Mouse (Mus musculus) midbrain, embryonic 12.5 days (tissue): ENCODE data around the gene Rmdn2. TPM values are rescaled to one million over a fixed set of nuclear protein-coding genes. Genes with fewer than 3 reads are reported as not detected.

Source experiments
- ATAC-seq: fragments of 200-750 bp; cut with Nextera tagmentation; 2 replicates; pipeline ENCODE4 v1.8.0; 2017; ENCODE audit warnings: low read depth, moderate TSS enrichment, moderate library complexity; ENCODE audit not compliant: low FRiP score
- H3K27ac ChIP-seq: fragments of 300-500 bp; sonication (generic); replicated peaks from 2 replicates; pipeline ENCODE4 v1.5.1; 2016; ENCODE audit warnings: mild to moderate bottlenecking
- H3K27me3 ChIP-seq: fragments of 300-500 bp; sonication (generic); 2 replicates; pipeline ENCODE4 v1.6.1; 2016; ENCODE audit warnings: mild to moderate bottlenecking
- H3K36me3 ChIP-seq: fragments of 300-500 bp; sonication (generic); 2 replicates; pipeline ENCODE4 v1.6.1; 2016
- H3K4me1 ChIP-seq: fragments of 300-500 bp; sonication (generic); 2 replicates; pipeline ENCODE4 v1.6.1; 2016
- H3K4me2 ChIP-seq: fragments of 300-500 bp; sonication (generic); replicated peaks from 2 replicates; pipeline ENCODE4 v1.6.1; 2016; ENCODE audit warnings: mild to moderate bottlenecking, moderate library complexity
- H3K4me3 ChIP-seq: fragments of 300-500 bp; sonication (generic); 2 replicates; pipeline ENCODE4 v1.5.1; 2016; ENCODE audit warnings: mild to moderate bottlenecking
- H3K9ac ChIP-seq: fragments of 300-500 bp; sonication (generic); replicated peaks from 2 replicates; pipeline ENCODE4 v1.6.1; 2016; ENCODE audit warnings: mild to moderate bottlenecking, moderate library complexity
- H3K9me3 ChIP-seq: fragments of 300-500 bp; sonication (generic); 2 replicates; pipeline ENCODE4 v1.6.1; 2016; ENCODE audit warnings: mild to moderate bottlenecking
- WGBS: fragments of 180-500 bp; shearing (Covaris S2); methylation state at CpG from one replicate; pipeline ENCODE4 v1.1.7; 2016; 5-methylcytosine and 5-hydroxymethylcytosine counted together
- polyA plus RNA-seq: library from polyadenylated mRNA; unstranded; fragments of >200 nt; fragmentation: Nextera tagmentation; extraction: Ambion mirVana; gene quantifications from 2 replicates; pipeline ENCODE4 v1.2.1, GENCODE M21; 2016

Rmdn2 gene
- polyA plus RNA-seq, 1 experiment from 2014 or later: 6.3 TPM

- no peaks in the 10 kb centered on the region for H3K4me1 ChIP-seq
- no peaks in the 10 kb centered on the region for H3K9me3 ChIP-seq
- no peaks in the 10 kb centered on the region for H3K36me3 ChIP-seq
- no peak for ATAC-seq
- H3K27ac ChIP-seq: no peak overlapping the region
- no peak overlapping the region for H3K4me3 ChIP-seq
- 82% methylated on average over 9 of the region's 9 CpGs for WGBS
- no peak overlapping the region for H3K9ac ChIP-seq
- no peaks in the 10 kb centered on the region for H3K27me3 ChIP-seq
- no peak overlapping the region for H3K4me2 ChIP-seq
Observed at GRCm38 (mm10) chr17:79661848-79662247, 50.2 kb downstream of the Rmdn2 start.

- 22% methylated on average over 3 of the region's 3 CpGs for WGBS
- Histone ChIP-seq H3K4me3 (no peak overlapping the region), H3K9ac (no peak overlapping the region), H3K27me3 (no peaks in the 10 kb centered on the region), H3K4me1 (no peaks in the 10 kb centered on the region), H3K9me3 (no peaks in the 10 kb centered on the region), H3K27ac (no peak overlapping the region), H3K4me2 (no peak overlapping the region), H3K36me3 (no peaks in the 10 kb centered on the region)
- no peak for ATAC-seq
Observed at GRCm38 (mm10) chr17:79663393-79664105, 51.9 kb downstream of the Rmdn2 start.

GRCm38 (mm10) chr17:79664106-79664417, 52.4 kb downstream of the Rmdn2 start:
- Histone ChIP-seq H3K4me1 (no peaks in the 10 kb centered on the region), H3K36me3 (no peaks in the 10 kb centered on the region), H3K9ac (no peak overlapping the region), H3K27me3 (no peaks in the 10 kb centered on the region), H3K9me3 (no peaks in the 10 kb centered on the region), H3K4me2 (no peak overlapping the region), H3K4me3 (no peak overlapping the region), H3K27ac (no peak overlapping the region)
- 93% methylated on average over 2 of the region's 2 CpGs for WGBS
- no peak for ATAC-seq

- Histone ChIP-seq H3K9ac (no peak overlapping the region), H3K4me1 (no peaks in the 10 kb centered on the region), H3K27ac (no peak overlapping the region), H3K4me3 (no peak overlapping the region), H3K9me3 (no peaks in the 10 kb centered on the region), H3K36me3 (no peaks in the 10 kb centered on the region), H3K27me3 (no peaks in the 10 kb centered on the region), H3K4me2 (no peak overlapping the region)
- 81% methylated on average over 2 of the region's 2 CpGs for WGBS
- no peak for ATAC-seq
Observed at GRCm38 (mm10) chr17:79670837-79671236, 59.2 kb downstream of the Rmdn2 start.

- no peak overlapping the region for H3K9ac ChIP-seq
- no peak overlapping the region for H3K4me3 ChIP-seq
- H3K4me1 ChIP-seq: no peaks in the 10 kb centered on the region
- H3K9me3 ChIP-seq: no peaks in the 10 kb centered on the region
- H3K27ac ChIP-seq: no peak overlapping the region
- WGBS: 90% methylated on average over 4 of the region's 4 CpGs
- H3K27me3 ChIP-seq: no peaks in the 10 kb centered on the region
- no peaks in the 10 kb centered on the region for H3K36me3 ChIP-seq
- no peak overlapping the region for H3K4me2 ChIP-seq
- no peak for ATAC-seq
Observed at GRCm38 (mm10) chr17:79695106-79695505, 83.4 kb downstream of the Rmdn2 start.

- no peak overlapping the region for H3K4me3 ChIP-seq
- no peaks in the 10 kb centered on the region for H3K27me3 ChIP-seq
- ATAC-seq: no peak
- no peak overlapping the region for H3K4me2 ChIP-seq
- no peak overlapping the region for H3K9ac ChIP-seq
- WGBS: 88% methylated on average over 6 of the region's 6 CpGs
- H3K36me3 ChIP-seq: no peaks in the 10 kb centered on the region
- no peaks in the 10 kb centered on the region for H3K9me3 ChIP-seq
- H3K4me1 ChIP-seq: no peaks in the 10 kb centered on the region
- H3K27ac ChIP-seq: no peak overlapping the region
Observed at GRCm38 (mm10) chr17:79695541-79695940, 83.9 kb downstream of the Rmdn2 start.

GRCm38 (mm10) chr17:79699197-79699596, 87.5 kb downstream of the Rmdn2 start:
- Histone ChIP-seq H3K4me2 (no peak overlapping the region), H3K4me3 (no peak overlapping the region), H3K36me3 (no peaks in the 10 kb centered on the region), H3K9ac (no peak overlapping the region), H3K27ac (no peak overlapping the region), H3K27me3 (peaks cover 6% of the 10 kb centered on the region; the same call in 1 of the 2 replicates), H3K4me1 (no peaks in the 10 kb centered on the region), H3K9me3 (no peaks in the 10 kb centered on the region)
- ATAC-seq: no peak
- WGBS: 38% methylated on average over 1 of the region's 1 CpGs

- H3K9me3 ChIP-seq: no peaks in the 10 kb centered on the region
- no peak for ATAC-seq
- peaks cover 9% of the 10 kb centered on the region; the same call in 1 of the 2 replicates for H3K27me3 ChIP-seq
- WGBS: 87% methylated on average over 5 of the region's 5 CpGs
- H3K4me3 ChIP-seq: no peak overlapping the region
- H3K4me1 ChIP-seq: no peaks in the 10 kb centered on the region
- H3K27ac ChIP-seq: no peak overlapping the region
- no peaks in the 10 kb centered on the region for H3K36me3 ChIP-seq
- H3K4me2 ChIP-seq: no peak overlapping the region
- H3K9ac ChIP-seq: no peak overlapping the region
Observed at GRCm38 (mm10) chr17:79700871-79701270, 89.2 kb downstream of the Rmdn2 start.

- no peak for ATAC-seq
- H3K36me3 ChIP-seq: no peaks in the 10 kb centered on the region
- no peak overlapping the region for H3K9ac ChIP-seq
- peaks cover 24% of the 10 kb centered on the region for H3K27me3 ChIP-seq
- no peak overlapping the region for H3K4me2 ChIP-seq
- WGBS: 77% methylated on average over 9 of the region's 9 CpGs
- no peak overlapping the region for H3K4me3 ChIP-seq
- H3K27ac ChIP-seq: no peak overlapping the region
- no peaks in the 10 kb centered on the region for H3K9me3 ChIP-seq
- H3K4me1 ChIP-seq: no peaks in the 10 kb centered on the region
Observed at GRCm38 (mm10) chr17:79705671-79706455, 94.2 kb downstream of the Rmdn2 start.

- no peak overlapping the region for H3K4me2 ChIP-seq
- H3K27me3 ChIP-seq: peaks cover 32% of the 10 kb centered on the region
- H3K9me3 ChIP-seq: no peaks in the 10 kb centered on the region
- H3K27ac ChIP-seq: no peak overlapping the region
- 7% methylated on average over 7 of the region's 7 CpGs for WGBS
- no peak overlapping the region for H3K9ac ChIP-seq
- peaks cover 3% of the 10 kb centered on the region; the same call in 1 of the 2 replicates for H3K4me1 ChIP-seq
- no peak overlapping the region for H3K4me3 ChIP-seq
- no peaks in the 10 kb centered on the region for H3K36me3 ChIP-seq
- no peak for ATAC-seq
Observed at GRCm38 (mm10) chr17:79708168-79708567, 96.5 kb downstream of the Rmdn2 start.

- WGBS: 40% methylated on average over 1 of the region's 1 CpGs
Observed at GRCm38 (mm10) chr17:79709718-79710117, 98.1 kb downstream of the Rmdn2 start.

GRCm38 (mm10) chr17:79710246-79710842, 98.7 kb downstream of the Rmdn2 start:
- Histone ChIP-seq H3K9ac (no peak overlapping the region), H3K9me3 (no peaks in the 10 kb centered on the region), H3K4me3 (no peak overlapping the region), H3K36me3 (no peaks in the 10 kb centered on the region), H3K27ac (no peak overlapping the region), H3K4me1 (peaks cover 23% of the 10 kb centered on the region), H3K27me3 (peaks cover 52% of the 10 kb centered on the region), H3K4me2 (no peak overlapping the region)
- WGBS: 5% methylated on average over 15 of the region's 15 CpGs
- ATAC-seq: no peak

More at GRCm38 (mm10) chr17:79709718-79710117, 98.1 kb downstream of the Rmdn2 start:
- Histone ChIP-seq H3K27ac (no peak overlapping the region), H3K4me3 (no peak overlapping the region), H3K27me3 (peaks cover 48% of the 10 kb centered on the region), H3K4me2 (no peak overlapping the region), H3K36me3 (no peaks in the 10 kb centered on the region), H3K4me1 (peaks cover 17% of the 10 kb centered on the region), H3K9me3 (no peaks in the 10 kb centered on the region), H3K9ac (no peak overlapping the region)
- no peak for ATAC-seq
